Mouse (Mus musculus) heart, postnatal 0 days (tissue): ENCODE measurements around the gene Sh2b2. TPM values are rescaled to one million over a fixed set of nuclear protein-coding genes. Genes with fewer than 3 reads are reported as not detected.

Experiments used
- ATAC-seq: fragments of 200-750 bp; cut with Nextera tagmentation; 2 replicates; pipeline ENCODE4 v1.8.0; 2017; ENCODE audit warnings: low read depth, moderate number of reproducible peaks, moderate library complexity; ENCODE audit not compliant: insufficient read depth
- DNase-seq: peaks from one replicate; pipeline ENCODE4 v3.0.0-alpha.2; 2016; ENCODE audit warnings: low spot score
- H3K27ac ChIP-seq: fragments of 300-500 bp; sonication (generic); 2 replicates; pipeline ENCODE4 v1.5.1; 2014; ENCODE audit warnings: low read depth, mild to moderate bottlenecking
- H3K27me3 ChIP-seq: fragments of 300-500 bp; sonication (generic); 2 replicates; pipeline ENCODE4 v1.6.1; 2014; ENCODE audit warnings: low read length, mixed read lengths; ENCODE audit not compliant: control insufficient read depth, insufficient read depth
- H3K36me3 ChIP-seq: fragments of 300-500 bp; sonication (generic); replicated peaks from 2 replicates; pipeline ENCODE4 v1.6.1; 2014; ENCODE audit warnings: low read length, mixed read lengths; ENCODE audit not compliant: control insufficient read depth, insufficient read depth
- H3K4me1 ChIP-seq: fragments of 300-500 bp; sonication (generic); 2 replicates; pipeline ENCODE4 v1.6.1; 2014; ENCODE audit warnings: antibody characterized with exemption; ENCODE audit not compliant: control insufficient read depth, insufficient read depth
- H3K4me2 ChIP-seq: fragments of 300-500 bp; sonication (generic); 2 replicates; pipeline ENCODE4 v1.6.1; 2014; ENCODE audit warnings: low read depth, mild to moderate bottlenecking, low read length, moderate library complexity
- H3K4me3 ChIP-seq: fragments of 300-500 bp; sonication (generic); 2 replicates; pipeline ENCODE4 v1.5.1; 2014; ENCODE audit warnings: low read depth, low read length
- H3K9ac ChIP-seq: fragments of 300-500 bp; sonication (generic); replicated peaks from 2 replicates; pipeline ENCODE4 v1.6.1; 2014; ENCODE audit warnings: low read depth, low read length, mixed read lengths
- H3K9me3 ChIP-seq: fragments of 300-500 bp; sonication (generic); replicated peaks from 2 replicates; pipeline ENCODE4 v1.6.1; 2016; ENCODE audit warnings: low read length; ENCODE audit not compliant: control insufficient read depth
- CTCF ChIP-seq: IDR thresholded peaks from 2 replicates; pipeline ENCODE4 v1.5.1; 2016; ENCODE audit warnings: antibody characterized with exemption, control low read depth, low read depth
- EP300 ChIP-seq: IDR thresholded peaks from 2 replicates; pipeline ENCODE4 v1.6.1; 2016; ENCODE audit warnings: antibody characterized with exemption, low read depth
- WGBS: fragments of 180-500 bp; shearing (Covaris S2); extraction: QIAGEN DNeasy Blood & Tissue Kit; methylation state at CpG from one replicate; pipeline ENCODE4 v1.1.7; 2014; 5-methylcytosine and 5-hydroxymethylcytosine counted together
- polyA plus RNA-seq: library from polyadenylated mRNA; unstranded; fragments of >200 nt; fragmentation: Nextera tagmentation; extraction: Ambion mirVana; gene quantifications from 2 replicates; pipeline ENCODE4 v1.2.1, GENCODE M21; 2015
- total RNA-seq: library from RNA; depleted of rRNA; stranded (reverse); fragments of >200 nt; gene quantifications from 2 replicates; pipeline ENCODE4 v1.2.3, GENCODE M21; 2014; ENCODE audit warnings: low replicate concordance

Gene Sh2b2
- total and polyA plus RNA-seq, 2 experiments from 2014 or later: 0.41 to 2.0 TPM

DNA sequence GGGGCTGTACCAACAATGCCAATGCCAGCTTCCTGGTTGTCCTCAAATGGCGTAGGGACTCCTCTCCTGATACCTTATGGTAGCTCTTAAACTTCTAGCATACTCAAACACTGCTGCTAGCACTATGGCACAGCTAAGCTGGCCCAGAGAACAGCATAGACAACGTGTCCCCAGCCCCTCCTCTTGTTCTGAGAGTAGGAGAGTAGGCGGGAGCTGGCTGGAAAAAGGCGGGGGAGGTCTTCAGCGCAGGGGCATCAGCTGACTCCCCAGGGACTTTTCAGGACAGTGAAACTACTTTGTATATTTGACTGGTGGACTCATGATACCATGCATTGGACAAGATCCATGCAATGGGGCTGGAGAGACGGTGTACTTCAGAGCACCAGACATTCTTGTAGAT is 64.3 kb downstream of the Sh2b2 start:
- Histone ChIP-seq H3K36me3 (peaks cover 67% of the 10 kb centered on the region), H3K9ac (no peak overlapping the region), H3K9me3 (no peaks in the 10 kb centered on the region), H3K27me3 (no peaks in the 10 kb centered on the region), H3K4me2 (no peak overlapping the region), H3K27ac (no peak overlapping the region), H3K4me3 (no peak overlapping the region), H3K4me1 (no peaks in the 10 kb centered on the region)
- ATAC-seq (no peak), DNase-seq (no peak)
- no peak for TF ChIP-seq EP300
- no peak for TF ChIP-seq CTCF
- WGBS: 74% methylated on average over 6 of the region's 6 CpGs

DNA sequence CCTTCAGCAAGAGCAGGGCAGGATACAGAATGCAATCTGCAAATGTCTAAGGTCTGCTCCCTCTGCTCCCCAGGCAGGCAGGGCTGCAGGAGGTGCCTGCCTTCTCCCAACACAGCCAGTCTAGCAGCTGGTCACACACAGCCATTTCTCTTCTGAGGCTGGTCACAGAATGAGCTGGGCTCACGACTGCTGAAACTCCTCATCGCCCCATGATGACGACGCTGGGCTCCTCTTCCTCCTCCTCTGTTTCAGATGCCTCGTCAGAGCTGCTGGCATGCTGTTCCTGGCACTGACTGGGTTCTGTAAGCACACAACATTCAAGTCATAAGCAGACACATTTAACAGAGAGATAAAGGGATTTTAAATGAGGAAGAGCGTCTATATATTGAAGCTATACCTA is 65.2 kb downstream of the Sh2b2 start:
- Histone ChIP-seq H3K27me3 (no peaks in the 10 kb centered on the region), H3K4me1 (no peaks in the 10 kb centered on the region), H3K9ac (no peak overlapping the region), H3K4me2 (no peak overlapping the region), H3K4me3 (no peak overlapping the region), H3K9me3 (no peaks in the 10 kb centered on the region), H3K36me3 (peaks cover 64% of the 10 kb centered on the region), H3K27ac (no peak overlapping the region)
- 88% methylated on average over 6 of the region's 6 CpGs for WGBS
- DNase-seq: no peak
- no peak for TF ChIP-seq CTCF
- TF ChIP-seq EP300: no peak
- ATAC-seq: no peak

DNA sequence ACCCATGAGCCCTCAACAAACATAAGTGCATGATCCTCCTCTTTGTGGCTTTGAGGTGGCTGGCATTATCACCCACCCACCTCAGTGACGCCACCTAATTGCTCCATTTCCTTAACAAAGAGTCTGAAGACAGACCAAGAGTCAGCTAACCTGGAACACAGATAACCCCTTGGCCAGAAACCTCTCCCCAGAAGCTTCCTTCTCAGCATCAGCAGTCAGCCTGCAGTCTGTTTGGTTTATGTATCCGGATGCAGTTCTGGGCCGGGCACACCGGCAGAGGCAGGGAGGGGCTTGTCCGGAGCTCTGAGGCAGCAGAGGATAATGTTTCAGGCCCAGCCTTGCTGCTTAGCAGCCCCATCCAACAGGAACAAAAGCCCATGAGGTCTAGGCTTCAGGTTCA is 66.8 kb downstream of the Sh2b2 start:
- no peaks in the 10 kb centered on the region for H3K4me1 ChIP-seq
- WGBS: 91% methylated on average over 5 of the region's 5 CpGs
- TF ChIP-seq CTCF (no peak), EP300 (no peak)
- DNase-seq (no peak), ATAC-seq (no peak)
- no peak overlapping the region for H3K9ac ChIP-seq
- no peak overlapping the region for H3K4me2 ChIP-seq
- no peak overlapping the region for H3K27ac ChIP-seq
- H3K27me3 ChIP-seq: no peaks in the 10 kb centered on the region
- H3K36me3 ChIP-seq: peaks cover 48% of the 10 kb centered on the region
- H3K4me3 ChIP-seq: no peak overlapping the region
- H3K9me3 ChIP-seq: no peaks in the 10 kb centered on the region

DNA sequence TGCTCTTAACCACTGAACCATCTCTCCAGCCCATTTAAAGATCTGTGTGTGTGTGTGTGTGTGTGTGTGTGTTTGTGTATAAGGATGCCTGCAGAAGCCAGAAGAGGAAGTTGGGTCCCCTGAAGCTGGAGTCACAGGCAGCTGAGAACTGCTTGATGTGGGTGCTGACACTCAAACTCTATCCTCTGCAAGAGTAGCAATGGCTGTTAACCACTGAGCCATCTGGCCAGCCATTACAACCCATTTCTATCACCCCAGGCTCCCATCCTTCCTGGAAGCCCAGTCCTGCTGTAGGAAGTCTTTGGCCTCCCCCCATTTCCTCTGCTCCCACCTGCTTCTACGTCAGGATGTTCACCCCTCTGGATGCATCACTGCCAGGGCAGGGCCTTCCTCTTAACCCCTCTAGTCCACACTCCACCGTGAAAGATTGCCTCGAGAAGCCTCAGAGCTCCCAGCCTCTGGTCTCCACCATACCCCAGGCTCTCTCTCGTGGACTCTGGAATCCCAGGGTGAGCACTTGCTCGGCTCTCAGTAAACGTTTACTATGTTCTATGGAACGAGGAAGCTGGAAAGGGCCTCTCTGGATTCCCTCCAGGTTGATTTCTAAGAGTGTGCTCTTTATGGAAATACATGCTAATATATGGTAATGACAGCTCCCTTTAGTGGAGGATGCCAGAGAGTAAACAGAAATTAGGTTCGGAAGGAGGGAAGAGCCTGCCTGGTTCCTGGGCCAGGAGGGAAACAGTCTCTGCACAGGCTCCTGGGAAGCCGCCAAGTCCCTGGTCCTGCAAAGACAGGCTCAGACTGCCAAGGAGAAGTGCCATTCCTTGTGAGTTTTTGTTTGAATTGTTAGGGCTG is 72.5 kb downstream of the Sh2b2 start:
- WGBS: 33% methylated on average over 9 of the region's 9 CpGs

DNA sequence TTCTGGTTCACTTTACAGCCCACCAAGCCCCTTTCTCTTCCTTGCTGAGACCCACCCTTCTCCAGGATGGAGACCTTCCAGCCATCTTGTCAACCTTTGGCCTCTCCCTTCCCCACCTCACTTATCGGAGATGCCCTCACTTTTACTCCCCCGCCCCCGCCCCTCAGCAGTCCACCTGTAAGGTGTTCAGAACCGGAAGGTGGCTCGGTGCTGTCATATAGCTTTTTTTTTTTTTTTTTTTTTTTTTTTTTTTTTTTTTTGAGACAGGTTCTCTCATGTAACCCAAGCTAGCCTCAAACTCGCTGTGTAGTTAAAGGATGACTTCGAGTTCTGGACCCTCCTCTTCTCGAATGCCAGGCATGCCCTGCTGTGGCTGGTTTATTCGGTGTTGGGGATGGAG is 73.4 kb downstream of the Sh2b2 start:
- TF ChIP-seq EP300 (no peak), CTCF (no peak)
- Histone ChIP-seq H3K27me3 (peaks cover 3% of the 10 kb centered on the region; the same call in 1 of the 2 replicates), H3K36me3 (no peaks in the 10 kb centered on the region), H3K4me2 (no peak overlapping the region), H3K27ac (no peak overlapping the region), H3K9ac (no peak overlapping the region), H3K4me3 (no peak overlapping the region), H3K4me1 (peaks cover 12% of the 10 kb centered on the region; the same call in 1 of the 2 replicates), H3K9me3 (0 out of 2 replicates have a peak, but pooled peaks cover 4% of the 10 kb centered on the region)
- ATAC-seq (no peak), DNase-seq (no peak)
- 75% methylated on average over 9 of the region's 9 CpGs for WGBS

More for the DNA sequence above, 72.5 kb downstream of the Sh2b2 start:
- Histone ChIP-seq H3K36me3 (peaks cover 7% of the 10 kb centered on the region; the same call in 1 of the 2 replicates), H3K4me3 (no peak overlapping the region), H3K4me2 (no peak overlapping the region), H3K27ac (peak overlapping the region; percentile 26; the same call in 1 of the 2 replicates), H3K4me1 (peaks cover 12% of the 10 kb centered on the region; the same call in 1 of the 2 replicates), H3K27me3 (peaks cover 3% of the 10 kb centered on the region; the same call in 1 of the 2 replicates), H3K9me3 (no peaks in the 10 kb centered on the region), H3K9ac (no peak overlapping the region)
- no peak for DNase-seq
- no peak for TF ChIP-seq EP300
- ATAC-seq: no peak
